Mouse (Mus musculus) limb, embryonic 12.5 days (tissue): ENCODE data around the gene Sepsecs. TPM values are rescaled to one million over a fixed set of nuclear protein-coding genes. Genes with fewer than 3 reads are reported as not detected.

ENCODE experiments used
- ATAC-seq: fragments of 200-750 bp; cut with Nextera tagmentation; 2 replicates; pipeline ENCODE4 v1.8.0; 2017; ENCODE audit warnings: low read depth, moderate TSS enrichment; ENCODE audit not compliant: insufficient number of reproducible peaks, insufficient read depth, low FRiP score, low TSS enrichment
- H3K27ac ChIP-seq: fragments of 300-500 bp; sonication (generic); 2 replicates; pipeline ENCODE4 v1.5.1; 2016; ENCODE audit warnings: mild to moderate bottlenecking, moderate library complexity
- H3K27me3 ChIP-seq: fragments of 300-500 bp; sonication (generic); 2 replicates; pipeline ENCODE4 v1.6.1; 2016; ENCODE audit warnings: mild to moderate bottlenecking, moderate library complexity
- H3K36me3 ChIP-seq: fragments of 300-500 bp; sonication (generic); 2 replicates; pipeline ENCODE4 v1.6.1; 2016; ENCODE audit warnings: mild to moderate bottlenecking, moderate library complexity
- H3K4me1 ChIP-seq: fragments of 300-500 bp; sonication (generic); replicated peaks from 2 replicates; pipeline ENCODE4 v1.6.1; 2016
- H3K4me2 ChIP-seq: fragments of 300-500 bp; sonication (generic); 2 replicates; pipeline ENCODE4 v1.6.1; 2016; ENCODE audit warnings: mild to moderate bottlenecking, moderate library complexity
- H3K4me3 ChIP-seq: fragments of 300-500 bp; sonication (generic); replicated peaks from 2 replicates; pipeline ENCODE4 v1.5.1; 2016; ENCODE audit warnings: mild to moderate bottlenecking
- H3K9ac ChIP-seq: fragments of 300-500 bp; sonication (generic); replicated peaks from 2 replicates; pipeline ENCODE4 v1.6.1; 2016; ENCODE audit warnings: mild to moderate bottlenecking, moderate library complexity
- H3K9me3 ChIP-seq: fragments of 300-500 bp; sonication (generic); 2 replicates; pipeline ENCODE4 v1.6.1; 2016; ENCODE audit warnings: mild to moderate bottlenecking, moderate library complexity
- WGBS: fragments of 180-500 bp; shearing (Covaris S2); methylation state at CpG from one replicate; pipeline ENCODE4 v1.1.7; 2016; 5-methylcytosine and 5-hydroxymethylcytosine counted together
- polyA plus RNA-seq: library from polyadenylated mRNA; unstranded; fragments of >200 nt; fragmentation: Nextera tagmentation; extraction: Ambion mirVana; gene quantifications from 2 replicates; pipeline ENCODE4 v1.2.1, GENCODE M21; 2016

The Sepsecs gene
- polyA plus RNA-seq, 1 experiment from 2014 or later: 7.9 TPM

GRCm38 (mm10) chr5:52609672-52610071 is 59.8 kb downstream of the Sepsecs start:
- H3K4me1 ChIP-seq: peaks cover 17% of the 10 kb centered on the region
- no peak overlapping the region for H3K9ac ChIP-seq
- peaks cover 19% of the 10 kb centered on the region; the same call in 1 of the 2 replicates for H3K9me3 ChIP-seq
- no peak overlapping the region for H3K4me3 ChIP-seq
- no peak overlapping the region for H3K4me2 ChIP-seq
- H3K36me3 ChIP-seq: no peaks in the 10 kb centered on the region
- 79% methylated on average over 10 of the region's 10 CpGs for WGBS
- ATAC-seq: no peak
- H3K27me3 ChIP-seq: peaks cover 6% of the 10 kb centered on the region
- no peak overlapping the region for H3K27ac ChIP-seq

DNA sequence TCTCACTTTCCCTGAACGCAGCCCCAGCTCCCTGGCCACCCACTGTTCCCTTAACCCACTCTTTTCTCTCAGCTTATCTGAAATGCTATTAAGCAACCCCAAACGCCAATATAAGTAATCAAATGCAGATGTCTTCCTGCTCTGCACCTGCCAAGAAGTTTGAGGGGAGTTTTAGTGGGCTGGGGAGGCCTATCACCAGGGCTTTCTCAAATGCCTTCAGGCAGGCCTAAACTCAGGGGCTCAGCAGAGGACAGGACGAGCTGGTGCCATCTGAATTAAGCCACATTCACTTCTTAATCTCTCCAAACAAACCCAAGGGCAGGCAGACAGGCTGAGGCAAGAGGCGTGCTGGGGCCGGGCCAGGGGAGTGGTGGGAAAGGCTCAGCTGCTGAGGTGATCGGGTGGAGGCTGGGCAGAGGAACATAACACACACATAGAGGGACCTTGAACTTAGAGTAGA is 64.9 kb downstream of the Sepsecs start:
- Histone ChIP-seq H3K27me3 (peaks cover 31% of the 10 kb centered on the region), H3K4me3 (no peak overlapping the region), H3K36me3 (no peaks in the 10 kb centered on the region), H3K9me3 (peaks cover 12% of the 10 kb centered on the region; the same call in 1 of the 2 replicates), H3K4me1 (peaks cover 16% of the 10 kb centered on the region), H3K4me2 (no peak overlapping the region), H3K9ac (no peak overlapping the region), H3K27ac (0 out of 2 replicates have a peak overlapping the region, but pooled peaks have one; percentile 17)
- WGBS: 13% methylated on average over 6 of the region's 6 CpGs
- ATAC-seq: peak; percentile 81; the same call in 1 of the 2 replicates

- Histone ChIP-seq H3K4me1 (no peaks in the 10 kb centered on the region), H3K27ac (no peak overlapping the region), H3K4me2 (no peak overlapping the region), H3K9me3 (peaks cover 7% of the 10 kb centered on the region; the same call in 1 of the 2 replicates), H3K27me3 (no peaks in the 10 kb centered on the region), H3K4me3 (no peak overlapping the region), H3K9ac (no peak overlapping the region), H3K36me3 (no peaks in the 10 kb centered on the region)
- 86% methylated on average over 9 of the region's 9 CpGs for WGBS
- ATAC-seq: no peak
These were observed 78.9 kb downstream of the Sepsecs start for GRCm38 (mm10) chr5:52590612-52591011.

Other genes with a start within 250 kb of the Sepsecs start
- 1.1 and 1.2 TPM in 2 replicates for gene Ccdc149, start 198.2 kb downstream of the Sepsecs start, polyA plus RNA-seq
- gene Lgi2, start 103.2 kb downstream of the Sepsecs start, polyA plus RNA-seq: 1.2 and 1.3 TPM in 2 replicates
- gene Pi4k2b, start 71.9 kb upstream of the Sepsecs start, polyA plus RNA-seq: 22.3 and 22.7 TPM in 2 replicates
- 23.0 and 25.6 TPM in 2 replicates for gene Zcchc4, start 105.7 kb upstream of the Sepsecs start, polyA plus RNA-seq
- 125 and 128 TPM in 2 replicates for gene Anapc4, start 164.3 kb upstream of the Sepsecs start, polyA plus RNA-seq